Mouse (Mus musculus) liver, adult 2 months (tissue): ENCODE data around the gene Slc48a1. TPM values are rescaled to one million over a fixed set of nuclear protein-coding genes. Genes with fewer than 3 reads are reported as not detected.

ENCODE experiments used
- DNase-seq: peaks from one replicate; pipeline ENCODE4 v3.0.0-alpha.2; 2011; ENCODE audit warnings: low read depth, low spot score; ENCODE audit errors: extremely low read depth
- H3K27ac ChIP-seq: fragments of 200-500 bp; replicated peaks from 2 replicates; pipeline ENCODE4 v1.5.1; 2012; ENCODE audit warnings: low read depth, mild to moderate bottlenecking, control low read depth, inconsistent platforms, low read length; ENCODE audit not compliant: insufficient read depth
- H3K27me3 ChIP-seq: fragments of 200-500 bp; 2 replicates; pipeline ENCODE4 v1.6.1; 2012; ENCODE audit warnings: mild to moderate bottlenecking, moderate library complexity, low read length, inconsistent platforms; ENCODE audit not compliant: control insufficient read depth, insufficient read depth
- H3K36me3 ChIP-seq: fragments of 200-500 bp; 2 replicates; pipeline ENCODE4 v1.6.1; 2012; ENCODE audit warnings: low read length, inconsistent platforms; ENCODE audit not compliant: control insufficient read depth, insufficient read depth
- H3K4me1 ChIP-seq: fragments of 200-500 bp; 2 replicates; pipeline ENCODE4 v1.6.1; 2011; ENCODE audit warnings: low read length; ENCODE audit not compliant: control insufficient read depth, insufficient read depth
- H3K4me3 ChIP-seq: fragments of 200-500 bp; 2 replicates; pipeline ENCODE4 v1.5.1; 2011; ENCODE audit warnings: low read depth, mild to moderate bottlenecking, control low read depth, low read length, moderate library complexity; ENCODE audit not compliant: insufficient read depth
- H3K79me2 ChIP-seq: fragments of 200-500 bp; 2 replicates; pipeline ENCODE4 v1.6.1; 2012; ENCODE audit warnings: inconsistent platforms, mild to moderate bottlenecking, low read length, moderate library complexity; ENCODE audit not compliant: control insufficient read depth, insufficient read depth
- H3K9ac ChIP-seq: fragments of 200-500 bp; 2 replicates; pipeline ENCODE4 v1.6.1; 2012; ENCODE audit warnings: low read depth, mild to moderate bottlenecking, control low read depth, inconsistent platforms, low read length
- CTCF ChIP-seq: fragments of 200-500 bp; IDR thresholded peaks from 2 replicates; pipeline ENCODE4 v1.5.1; 2011; ENCODE audit warnings: low read depth, low read length, control low read depth
- POLR2A ChIP-seq: fragments of 200-500 bp; IDR thresholded peaks from 2 replicates; pipeline ENCODE4 v1.6.1; 2011; ENCODE audit warnings: low read length, control low read depth; ENCODE audit not compliant: insufficient read depth; ENCODE audit errors: extremely low read depth
- WGBS: fragments of 180-500 bp; shearing (Covaris S2); methylation state at CpG from one replicate; pipeline ENCODE4 v1.1.7; 2018; 5-methylcytosine and 5-hydroxymethylcytosine counted together
- polyA plus RNA-seq: library from polyadenylated mRNA; depleted of rRNA; stranded (reverse); fragments of >200 nt; gene quantifications from 2 replicates; pipeline ENCODE4 v1.2.3, GENCODE M21; 2012
- total RNA-seq: library from RNA; depleted of rRNA; stranded (reverse); fragments of >200 nt; gene quantifications from 2 replicates; pipeline ENCODE4 v1.2.3, GENCODE M21; 2014

Gene Slc48a1
- total and polyA plus RNA-seq, 2 experiments = 15.2 to 54.9 TPM

DNA sequence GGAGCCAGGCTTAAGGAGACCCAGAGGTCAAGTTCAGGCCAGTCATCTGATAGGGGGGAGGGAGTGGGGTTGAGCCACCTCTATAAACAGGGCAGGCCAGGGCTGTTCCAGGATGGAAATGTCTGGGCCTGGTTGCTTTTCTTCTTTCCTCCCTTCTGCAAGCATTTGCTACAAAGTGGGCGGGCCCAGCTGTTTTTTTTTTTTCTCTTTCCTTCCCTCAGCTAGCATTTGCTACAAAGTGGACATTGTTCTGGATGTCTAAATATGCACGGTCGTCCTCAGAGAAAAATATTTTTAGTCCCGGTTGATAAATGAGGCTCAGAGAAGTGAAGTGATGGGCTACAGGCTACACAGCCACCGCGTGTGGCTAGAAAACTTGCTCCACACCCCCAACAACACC, 23.8 kb upstream of the Slc48a1 start:
- Histone ChIP-seq H3K4me1 (no peaks in the 10 kb centered on the region), H3K36me3 (no peaks in the 10 kb centered on the region), H3K9ac (no peak overlapping the region), H3K27ac (no peak overlapping the region), H3K79me2 (no peaks in the 10 kb centered on the region), H3K4me3 (no peak overlapping the region), H3K27me3 (no peaks in the 10 kb centered on the region)
- 79% methylated on average over 6 of the region's 6 CpGs for WGBS
- TF ChIP-seq CTCF (no peak), POLR2A (no peak)
- DNase-seq = no peak

DNA sequence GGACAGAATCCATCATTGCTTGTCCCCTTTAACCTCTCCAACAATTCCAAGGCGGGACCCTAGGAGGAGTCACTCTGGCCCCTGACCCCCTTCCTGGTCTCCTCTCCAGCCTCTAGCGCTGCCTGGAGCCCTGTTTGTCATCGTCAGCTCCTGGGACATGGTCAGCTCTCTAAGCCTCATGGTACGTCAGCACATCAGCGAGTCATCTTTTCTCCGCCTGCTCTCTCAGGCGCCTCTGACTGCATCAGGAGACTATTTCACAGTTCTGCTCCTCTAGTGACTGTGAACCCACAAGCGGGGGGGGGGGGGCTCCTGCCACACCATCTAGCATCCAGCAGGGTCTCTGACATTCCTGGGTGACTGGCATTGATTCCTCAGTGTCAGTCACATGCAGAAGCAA, 23.0 kb upstream of the Slc48a1 start:
- no peak overlapping the region for H3K9ac ChIP-seq

DNA sequence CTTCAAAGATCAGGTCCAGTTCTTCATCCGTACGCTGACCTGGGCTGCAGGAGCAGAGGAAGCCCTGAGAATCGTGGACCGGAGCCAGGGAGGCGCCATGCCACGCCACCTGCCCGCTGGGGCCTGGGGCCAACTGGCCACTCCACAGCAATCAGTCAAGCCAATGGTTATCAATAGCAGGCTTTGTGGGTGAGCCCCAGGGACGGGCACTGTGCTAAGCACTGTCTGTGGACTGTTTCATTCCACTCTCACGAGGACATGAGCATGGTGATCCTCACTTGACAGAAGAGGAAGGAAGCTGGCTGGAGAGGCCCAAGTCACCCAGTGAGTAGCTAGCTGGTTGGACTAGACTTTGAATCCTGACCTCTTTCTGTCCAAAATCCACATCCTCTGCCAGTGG, 18.3 kb upstream of the Slc48a1 start:
- 79% methylated on average over 9 of the region's 9 CpGs for WGBS
- Histone ChIP-seq H3K27me3 (no peaks in the 10 kb centered on the region), H3K79me2 (no peaks in the 10 kb centered on the region), H3K36me3 (no peaks in the 10 kb centered on the region), H3K9ac (no peak overlapping the region), H3K27ac (no peak overlapping the region), H3K4me1 (peaks cover 5% of the 10 kb centered on the region), H3K4me3 (no peak overlapping the region)
- no peak for DNase-seq
- no peak for TF ChIP-seq CTCF
- TF ChIP-seq POLR2A = no peak

More for the DNA sequence above, 23.0 kb upstream of the Slc48a1 start:
- TF ChIP-seq CTCF = no peak
- no peak for TF ChIP-seq POLR2A
- DNase-seq = no peak
- peaks cover 2% of the 10 kb centered on the region for H3K4me1 ChIP-seq
- H3K79me2 ChIP-seq = no peaks in the 10 kb centered on the region
- 73% methylated on average over 8 of the region's 8 CpGs for WGBS
- no peaks in the 10 kb centered on the region for H3K36me3 ChIP-seq
- H3K27me3 ChIP-seq = no peaks in the 10 kb centered on the region
- H3K27ac ChIP-seq = no peak overlapping the region
- no peak overlapping the region for H3K4me3 ChIP-seq

DNA sequence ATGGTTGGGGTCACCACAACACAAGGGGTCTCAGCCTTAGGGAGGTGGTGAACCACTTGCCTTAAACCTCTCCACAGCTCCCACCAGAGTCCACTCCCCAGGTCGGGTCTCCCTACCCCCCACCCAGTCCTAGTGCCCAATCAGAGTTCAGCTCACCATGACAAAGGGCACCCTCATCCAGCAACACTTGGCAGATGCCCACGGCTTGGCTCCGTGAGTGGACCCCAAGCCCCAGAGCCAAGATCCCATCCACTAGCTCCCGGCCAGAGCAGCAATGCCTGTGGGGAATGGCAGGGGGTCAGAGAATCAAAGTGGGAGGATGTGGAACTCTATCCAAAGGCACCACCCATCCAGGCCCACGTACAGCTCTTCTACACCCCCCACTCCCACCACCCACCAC, 17.4 kb upstream of the Slc48a1 start:
- TF ChIP-seq CTCF (no peak), POLR2A (no peak)
- no peak for DNase-seq
- Histone ChIP-seq H3K36me3 (no peaks in the 10 kb centered on the region), H3K27ac (no peak overlapping the region), H3K27me3 (no peaks in the 10 kb centered on the region), H3K9ac (no peak overlapping the region), H3K4me3 (no peak overlapping the region), H3K79me2 (no peaks in the 10 kb centered on the region), H3K4me1 (peaks cover 5% of the 10 kb centered on the region)
- WGBS = 55% methylated on average over 5 of the region's 5 CpGs

DNA sequence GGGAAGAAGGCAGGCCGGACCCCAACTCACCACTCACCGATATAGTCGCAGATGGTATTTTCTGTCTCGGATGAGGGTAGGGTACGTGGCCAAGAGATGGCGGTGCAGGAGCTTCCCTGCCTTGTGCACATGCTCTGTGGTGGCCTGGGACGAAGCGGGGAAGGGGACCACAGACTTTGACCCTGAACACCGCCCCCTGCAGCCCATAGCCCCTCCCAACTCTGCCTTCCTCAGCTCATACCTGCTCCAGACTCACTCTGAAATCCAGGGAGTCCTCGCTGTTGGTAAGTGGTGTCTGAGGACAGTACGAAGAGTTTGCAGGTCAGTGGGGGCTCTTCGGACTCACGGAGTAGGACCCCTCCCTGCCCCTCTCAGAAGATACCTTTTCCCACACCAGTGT, 16.9 kb upstream of the Slc48a1 start:
- Histone ChIP-seq H3K36me3 (no peaks in the 10 kb centered on the region), H3K4me1 (peaks cover 5% of the 10 kb centered on the region), H3K9ac (no peak overlapping the region), H3K27me3 (no peaks in the 10 kb centered on the region), H3K4me3 (no peak overlapping the region), H3K79me2 (no peaks in the 10 kb centered on the region), H3K27ac (no peak overlapping the region)
- 57% methylated on average over 13 of the region's 13 CpGs for WGBS
- TF ChIP-seq CTCF = no peak
- TF ChIP-seq POLR2A = no peak
- DNase-seq = no peak

DNA sequence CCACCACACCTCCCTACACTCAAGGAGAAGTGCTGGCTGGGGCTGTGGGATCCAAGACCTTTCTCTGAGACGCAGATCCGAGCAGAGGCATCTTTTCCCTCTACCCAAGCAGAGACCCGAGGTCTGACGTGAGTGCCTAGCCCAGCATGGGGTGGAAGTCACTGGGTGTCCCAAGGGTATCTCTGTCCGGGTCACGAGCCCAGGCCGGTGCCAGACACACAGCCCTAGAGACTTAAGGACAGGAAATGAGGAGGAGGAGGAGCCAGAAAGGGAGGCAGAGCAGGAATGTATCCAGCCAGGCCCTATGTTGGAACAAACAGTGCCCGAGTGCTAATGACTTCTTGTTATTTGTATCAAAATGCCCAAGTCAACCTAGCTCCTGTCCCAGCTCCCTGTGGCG, 15.6 kb upstream of the Slc48a1 start:
- Histone ChIP-seq H3K27ac (no peak overlapping the region), H3K27me3 (no peaks in the 10 kb centered on the region; the same call in 1 of the 2 replicates), H3K36me3 (no peaks in the 10 kb centered on the region), H3K79me2 (no peaks in the 10 kb centered on the region), H3K4me1 (peaks cover 5% of the 10 kb centered on the region), H3K9ac (no peak overlapping the region), H3K4me3 (no peak overlapping the region)
- 67% methylated on average over 9 of the region's 9 CpGs for WGBS
- DNase-seq = peak; percentile 16
- TF ChIP-seq CTCF (no peak), POLR2A (no peak)
